Mouse (Mus musculus) kidney, embryonic 15.5 days (tissue): ENCODE measurements around the gene Rnase10. TPM values are rescaled to one million over a fixed set of nuclear protein-coding genes. Genes with fewer than 3 reads are reported as not detected.
"Not testable (repeated sequence)": the region's sequence is repeated elsewhere in the genome, so short reads cannot be mapped to it uniquely, and the experiment has no call there.

Experiments used
- ATAC-seq: fragments of 200-750 bp; cut with Nextera tagmentation; replicated peaks from 2 replicates; pipeline ENCODE4 v1.8.0; 2017; ENCODE audit warnings: moderate TSS enrichment; ENCODE audit not compliant: low FRiP score
- H3K27ac ChIP-seq: fragments of 300-500 bp; sonication (generic); 2 replicates; pipeline ENCODE4 v1.5.1; 2015; ENCODE audit warnings: mild to moderate bottlenecking, inconsistent platforms
- H3K27me3 ChIP-seq: fragments of 300-500 bp; sonication (generic); 2 replicates; pipeline ENCODE4 v1.6.1; 2015; ENCODE audit warnings: inconsistent platforms
- H3K36me3 ChIP-seq: fragments of 300-500 bp; sonication (generic); 2 replicates; pipeline ENCODE4 v1.6.1; 2015; ENCODE audit warnings: inconsistent platforms
- H3K4me1 ChIP-seq: fragments of 300-500 bp; sonication (generic); 2 replicates; pipeline ENCODE4 v1.6.1; 2015; ENCODE audit warnings: inconsistent platforms
- H3K4me2 ChIP-seq: fragments of 300-500 bp; sonication (generic); 2 replicates; pipeline ENCODE4 v1.6.1; 2015; ENCODE audit warnings: moderate library complexity, mild to moderate bottlenecking, inconsistent platforms
- H3K4me3 ChIP-seq: fragments of 300-500 bp; sonication (generic); replicated peaks from 2 replicates; pipeline ENCODE4 v1.5.1; 2015; ENCODE audit warnings: mild to moderate bottlenecking, inconsistent platforms
- H3K9ac ChIP-seq: fragments of 300-500 bp; sonication (generic); 2 replicates; pipeline ENCODE4 v1.6.1; 2015; ENCODE audit warnings: mild to moderate bottlenecking, inconsistent platforms
- H3K9me3 ChIP-seq: fragments of 300-500 bp; sonication (generic); replicated peaks from 2 replicates; pipeline ENCODE4 v1.6.1; 2016; ENCODE audit warnings: inconsistent platforms
- WGBS: fragments of 180-500 bp; shearing (Covaris S2); methylation state at CpG from one replicate; pipeline ENCODE4 v1.1.7; 2015; ENCODE audit warnings: mixed read lengths; 5-methylcytosine and 5-hydroxymethylcytosine counted together
- polyA plus RNA-seq: library from polyadenylated mRNA; unstranded; fragments of >200 nt; fragmentation: Nextera tagmentation; extraction: Ambion mirVana; gene quantifications from 2 replicates; pipeline ENCODE4 v1.2.1, GENCODE M21; 2015

The Rnase10 gene
- polyA plus RNA-seq, result not detected in 2 replicates

DNA sequence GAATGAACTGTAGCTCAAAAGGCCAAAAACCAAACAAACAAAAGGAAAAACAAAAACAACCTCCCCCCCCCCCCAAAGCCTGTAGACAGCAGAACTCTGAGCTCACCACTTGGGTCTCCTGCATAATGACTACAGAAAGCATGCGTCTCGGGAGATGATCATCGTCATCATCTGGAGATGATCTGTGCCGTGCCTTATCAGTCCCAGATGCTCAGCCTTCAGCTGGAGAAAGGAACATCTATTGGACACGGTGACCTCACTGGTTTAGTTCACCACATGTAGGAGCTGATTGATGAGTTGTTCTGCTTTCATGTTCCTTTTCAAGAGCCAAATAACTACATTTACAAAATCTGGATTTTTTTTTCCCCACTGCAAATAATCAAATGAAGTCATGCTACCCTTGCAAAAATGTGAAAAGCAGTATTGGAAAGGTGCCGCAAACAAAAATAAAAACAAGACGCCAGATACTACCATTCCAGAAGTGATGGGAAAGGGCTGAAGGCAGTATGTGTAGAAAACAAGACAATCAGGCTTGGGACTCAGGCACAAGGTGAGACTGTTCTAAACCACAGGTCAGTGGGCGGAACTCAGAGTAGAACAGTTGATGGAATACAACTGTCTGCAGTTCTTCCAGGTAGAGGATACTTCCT lies at the start of gene Rnase10:
Gene Rnase10, plus strand, starts transcription at position 600 of the 650 bp plus-strand sequence.
- Histone ChIP-seq H3K4me1 (no peaks in the 10 kb centered on the region), H3K4me2 (no peak within 1 kb of the TSS), H3K4me3 (no peak within 1 kb of the TSS), H3K36me3 (no peaks in the 10 kb centered on the region), H3K9ac (no peak within 1 kb of the TSS), H3K27ac (peak within 1 kb of the TSS; percentile 56; the same call in 1 of the 2 replicates), H3K9me3 (no peaks in the 10 kb centered on the region), H3K27me3 (no peaks in the 10 kb centered on the region)
- no peak for ATAC-seq
- WGBS, result 84% methylated on average over 8 of the region's 8 CpGs

DNA sequence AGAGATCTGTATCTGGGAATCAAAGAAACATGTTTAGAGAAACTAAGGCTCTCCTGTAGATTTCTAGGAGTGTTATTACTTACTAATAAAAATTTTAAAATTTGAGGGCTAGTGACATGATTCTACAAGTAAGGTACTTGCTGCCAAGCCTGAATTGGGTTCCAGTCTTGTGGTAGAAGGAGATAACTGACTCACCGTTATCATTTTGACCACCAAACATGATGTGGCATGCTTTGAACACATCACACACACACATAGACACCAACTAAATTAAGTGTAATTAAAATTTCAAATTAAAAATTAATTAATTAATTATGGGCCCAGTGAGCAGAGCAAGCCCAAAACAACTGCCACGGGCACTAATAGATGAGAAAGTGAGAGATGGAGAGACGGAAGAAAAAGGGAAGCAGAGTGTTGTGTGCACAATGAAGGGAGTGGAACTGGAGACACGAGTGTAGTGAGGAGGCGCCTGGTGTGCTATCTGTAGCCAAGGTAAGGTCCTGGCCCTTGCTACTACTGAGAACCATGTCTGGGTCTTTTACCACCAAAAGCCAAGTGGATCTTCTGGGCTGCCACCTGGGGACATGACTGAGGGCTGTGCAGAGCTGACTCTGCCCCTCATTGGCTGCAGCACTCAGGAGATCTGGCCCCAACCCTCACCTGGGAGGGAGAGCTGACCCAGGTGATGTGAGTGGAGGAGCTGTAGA lies 49.1 kb upstream of the Rnase10 start:
- not testable (repeated sequence) for H3K9me3 ChIP-seq, H3K27ac ChIP-seq, H3K4me2 ChIP-seq, H3K4me1 ChIP-seq, H3K4me3 ChIP-seq, H3K9ac ChIP-seq, ATAC-seq, H3K36me3 ChIP-seq, H3K27me3 ChIP-seq
- WGBS, result 81% methylated on average over 5 of the region's 5 CpGs

DNA sequence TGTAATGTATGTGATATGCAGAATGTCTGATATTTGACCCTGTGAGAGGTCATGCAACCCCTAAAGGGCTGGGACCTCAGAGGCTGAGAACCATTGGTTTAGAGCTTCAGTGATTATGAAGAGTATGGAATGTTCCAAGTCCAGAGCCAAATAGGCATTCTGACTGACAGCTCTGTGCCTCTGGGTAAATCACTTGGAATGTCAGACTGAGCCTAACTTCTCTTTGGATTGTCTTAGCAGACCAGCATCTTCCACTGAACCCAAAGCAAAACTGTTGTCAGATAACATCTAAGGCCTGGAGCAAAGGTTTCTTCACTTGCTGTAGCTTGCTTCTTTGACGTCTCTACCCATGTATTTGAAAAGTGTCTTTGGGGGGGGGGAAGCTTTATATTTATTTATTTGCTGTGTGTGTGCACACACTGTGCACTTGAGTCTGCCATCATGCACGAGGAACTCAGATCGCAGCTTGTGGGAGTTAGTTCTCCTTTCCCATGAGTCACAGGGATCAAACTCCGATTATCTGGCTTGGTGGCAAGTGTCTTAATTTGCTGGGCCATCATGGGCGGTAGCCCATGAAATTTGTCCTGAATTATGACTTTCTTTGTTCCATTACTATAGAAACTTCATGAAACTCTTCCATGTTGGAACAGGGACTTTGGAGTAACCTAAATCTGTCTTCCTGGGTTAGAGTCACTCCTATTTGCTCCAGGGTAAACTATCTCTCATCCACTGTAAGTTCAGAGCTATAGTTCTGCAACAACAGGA lies 39.2 kb upstream of the Rnase10 start:
- Histone ChIP-seq H3K4me3 (no peak overlapping the region), H3K4me2 (no peak overlapping the region), H3K27me3 (no peaks in the 10 kb centered on the region), H3K27ac (no peak overlapping the region), H3K36me3 (no peaks in the 10 kb centered on the region), H3K4me1 (no peaks in the 10 kb centered on the region; the same call in 1 of the 2 replicates), H3K9me3 (no peaks in the 10 kb centered on the region), H3K9ac (no peak overlapping the region)
- WGBS, result 59% methylated on average over 5 of the region's 5 CpGs
- no peak for ATAC-seq

DNA sequence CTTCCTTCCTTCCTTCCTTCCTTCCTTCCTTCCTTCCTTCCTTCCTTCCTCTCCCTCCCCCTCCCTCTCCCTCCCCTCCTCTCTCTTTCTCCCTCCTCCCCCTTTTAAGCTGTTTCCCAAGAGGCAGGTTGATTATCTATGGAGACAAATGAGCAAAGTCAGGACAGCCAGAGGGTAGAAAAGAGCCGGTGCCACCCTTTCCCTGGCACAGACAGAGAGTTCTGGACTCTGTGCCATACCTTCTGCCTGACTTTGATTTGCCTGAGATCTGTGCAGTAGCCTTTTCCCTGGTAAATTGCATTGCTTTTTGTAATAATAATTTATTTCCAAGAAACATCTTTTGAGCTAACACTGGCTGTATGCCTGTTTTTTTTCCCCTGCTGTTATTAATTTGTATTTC lies 38.5 kb upstream of the Rnase10 start:
- no peaks in the 10 kb centered on the region for H3K36me3 ChIP-seq
- no peaks in the 10 kb centered on the region for H3K9me3 ChIP-seq
- H3K27me3 ChIP-seq, result no peaks in the 10 kb centered on the region
- WGBS, result 12% methylated on average over 1 of the region's 1 CpGs
- H3K4me3 ChIP-seq, result no peak overlapping the region
- no peak overlapping the region for H3K9ac ChIP-seq
- H3K27ac ChIP-seq, result no peak overlapping the region
- no peaks in the 10 kb centered on the region; the same call in 1 of the 2 replicates for H3K4me1 ChIP-seq
- ATAC-seq, result no peak
- H3K4me2 ChIP-seq, result no peak overlapping the region

DNA sequence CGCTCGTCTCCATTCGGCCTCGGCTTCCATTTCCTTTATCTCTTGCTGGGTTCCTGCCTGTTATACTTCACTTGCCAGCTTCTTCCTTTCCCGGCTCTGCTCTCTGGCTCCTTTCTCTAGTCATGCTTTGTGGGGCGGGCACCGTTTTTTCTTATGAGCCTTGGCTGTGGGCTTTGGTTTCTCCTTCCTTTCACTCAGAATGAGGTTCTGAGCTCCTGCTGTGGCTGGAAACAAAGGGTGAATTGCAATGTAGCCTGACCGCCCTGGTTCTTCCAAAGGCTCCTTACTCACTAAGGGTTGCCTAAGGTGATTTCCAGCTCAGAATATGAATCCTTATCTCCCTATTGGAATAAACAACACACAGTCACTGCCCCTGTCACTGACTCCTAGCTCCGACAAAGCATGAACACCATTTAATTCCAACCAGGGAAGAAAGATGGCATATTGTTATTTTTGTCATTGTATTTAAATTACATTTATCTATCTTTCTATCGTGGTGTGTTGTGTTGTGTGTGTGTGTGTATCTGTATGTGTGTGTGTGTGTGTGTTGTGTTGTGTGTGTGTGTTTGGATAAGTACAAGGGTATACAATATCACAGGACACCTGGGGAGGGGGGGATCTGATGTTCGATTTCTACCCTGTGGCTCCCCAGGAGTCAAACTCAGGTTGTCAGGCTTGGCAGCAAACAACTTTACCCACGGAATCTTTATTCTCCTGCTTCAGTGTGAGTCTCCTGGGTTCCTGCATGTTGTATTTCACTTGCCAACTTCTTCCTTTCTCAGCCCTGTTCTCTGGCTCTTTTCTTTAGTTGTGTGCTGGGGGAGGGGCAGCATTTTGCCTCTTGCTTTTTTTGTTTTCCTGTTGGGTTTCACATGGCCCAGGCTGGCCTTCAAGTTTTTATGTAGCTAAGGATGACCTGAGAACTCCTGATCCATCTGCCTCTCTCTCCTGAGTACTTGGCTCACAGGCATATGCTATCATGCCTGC lies 37.7 kb upstream of the Rnase10 start:
- no peak overlapping the region for H3K4me2 ChIP-seq
- H3K9ac ChIP-seq, result no peak overlapping the region
- no peaks in the 10 kb centered on the region for H3K36me3 ChIP-seq
- no peak overlapping the region for H3K4me3 ChIP-seq
- WGBS, result 39% methylated on average over 12 of the region's 12 CpGs
- no peak for ATAC-seq
- H3K27me3 ChIP-seq, result no peaks in the 10 kb centered on the region
- H3K27ac ChIP-seq, result no peak overlapping the region
- H3K4me1 ChIP-seq, result no peaks in the 10 kb centered on the region; the same call in 1 of the 2 replicates
- H3K9me3 ChIP-seq, result no peaks in the 10 kb centered on the region

DNA sequence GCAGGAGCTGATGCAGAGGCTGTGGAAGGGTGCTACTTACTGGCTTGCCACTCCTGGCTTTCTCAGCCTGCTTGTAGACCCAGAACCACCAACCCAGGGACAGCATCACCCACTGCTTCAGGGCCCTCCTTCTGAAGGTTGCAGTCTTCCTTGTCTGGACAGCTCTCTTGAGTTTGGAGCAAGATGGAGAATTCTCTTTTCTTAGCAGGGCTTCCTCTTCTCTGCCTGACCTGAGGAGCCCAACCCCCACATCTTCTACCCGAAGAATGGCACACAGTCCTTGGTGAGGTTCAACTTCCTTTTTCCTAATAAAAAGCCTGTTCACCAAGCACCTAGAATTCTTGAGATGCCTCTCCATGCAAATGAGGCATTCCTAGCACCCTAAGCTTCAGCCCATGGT lies 36.7 kb upstream of the Rnase10 start:
- 76% methylated on average over 1 of the region's 1 CpGs for whole genome bisulfite sequencing
- no peak overlapping the region for H3K27ac ChIP-seq
- H3K4me2 ChIP-seq, result no peak overlapping the region
- ATAC-seq, result no peak
- no peak overlapping the region for H3K9ac ChIP-seq
- no peaks in the 10 kb centered on the region for H3K9me3 ChIP-seq
- no peaks in the 10 kb centered on the region for H3K36me3 ChIP-seq
- no peak overlapping the region for H3K4me3 ChIP-seq
- H3K27me3 ChIP-seq, result no peaks in the 10 kb centered on the region
- no peaks in the 10 kb centered on the region; the same call in 1 of the 2 replicates for H3K4me1 ChIP-seq

DNA sequence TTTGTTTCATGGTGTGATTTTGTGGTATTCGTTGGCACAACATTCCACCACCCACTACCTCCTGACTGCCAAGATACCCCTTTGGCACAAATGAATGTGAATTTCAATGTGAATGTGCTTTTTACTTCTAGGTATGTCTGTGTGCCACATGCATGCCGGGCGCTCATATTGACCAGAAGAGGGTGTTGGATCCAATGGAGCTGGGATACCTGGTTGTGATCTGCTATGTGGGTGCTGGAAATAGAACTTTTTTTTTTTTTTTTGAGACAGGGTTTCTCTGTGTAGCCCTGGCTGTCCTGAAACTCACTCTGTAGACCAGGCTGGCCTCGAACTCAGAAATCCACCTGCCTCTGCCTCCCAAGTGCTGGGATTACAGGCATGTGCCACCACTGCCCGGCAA lies 34.5 kb upstream of the Rnase10 start:
- H3K27ac ChIP-seq, H3K4me1 ChIP-seq, H3K27me3 ChIP-seq, H3K9ac ChIP-seq, H3K36me3 ChIP-seq, ATAC-seq, H3K4me3 ChIP-seq, H3K4me2 ChIP-seq, H3K9me3 ChIP-seq: not testable (repeated sequence)
- WGBS, result 92% methylated on average over 5 of the region's 5 CpGs

DNA sequence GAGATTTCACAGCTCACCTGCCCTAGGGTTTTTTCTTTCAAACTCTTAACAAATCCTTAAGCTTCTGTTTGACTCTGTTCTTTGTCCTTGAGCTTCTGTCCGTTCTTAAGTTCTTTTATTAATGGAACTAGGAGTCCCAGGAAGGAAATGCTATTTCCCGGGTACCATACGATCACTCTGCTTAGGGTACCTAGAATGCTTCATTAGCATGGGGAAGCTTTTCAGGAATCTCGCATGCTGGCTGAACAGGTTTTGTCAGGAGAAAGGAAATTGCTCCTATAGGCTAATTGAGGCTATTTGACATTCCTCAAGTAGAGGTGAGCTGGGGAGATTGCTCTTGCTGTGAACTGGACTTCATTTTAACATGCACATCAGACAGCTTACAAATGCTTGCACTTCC lies 33.9 kb upstream of the Rnase10 start:
- Histone ChIP-seq H3K36me3 (no peaks in the 10 kb centered on the region), H3K27me3 (no peaks in the 10 kb centered on the region), H3K4me1 (peaks cover 8% of the 10 kb centered on the region), H3K27ac (no peak overlapping the region), H3K4me2 (no peak overlapping the region), H3K9me3 (no peaks in the 10 kb centered on the region), H3K9ac (no peak overlapping the region), H3K4me3 (no peak overlapping the region)
- 32% methylated on average over 4 of the region's 4 CpGs for WGBS
- ATAC-seq, result no peak

DNA sequence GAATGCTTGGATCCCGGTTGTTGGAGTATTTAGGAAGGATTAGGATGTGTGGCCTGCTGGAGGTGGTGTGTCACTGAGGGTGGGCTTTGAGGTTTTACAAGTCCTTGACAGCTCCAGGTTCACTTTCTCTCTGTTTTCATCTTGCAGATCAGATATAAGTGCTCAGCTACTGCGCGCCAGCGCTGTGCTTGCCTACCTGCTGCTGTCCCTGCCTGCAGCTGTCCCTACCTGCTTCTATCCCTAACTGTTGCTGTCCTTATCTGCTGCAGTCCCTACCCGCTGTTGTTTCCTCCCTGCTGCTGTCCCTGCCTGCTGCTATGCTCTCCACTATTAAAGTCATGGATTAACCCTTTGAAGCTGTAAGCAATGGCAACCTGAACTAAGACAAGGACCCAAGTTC lies 32.5 kb upstream of the Rnase10 start:
- no peak overlapping the region for H3K27ac ChIP-seq
- H3K4me1 ChIP-seq, result peaks cover 21% of the 10 kb centered on the region
- no peak overlapping the region for H3K4me3 ChIP-seq
- no peak overlapping the region for H3K4me2 ChIP-seq
- no peak for ATAC-seq
- 69% methylated on average over 5 of the region's 5 CpGs for WGBS
- H3K27me3 ChIP-seq, result no peaks in the 10 kb centered on the region
- no peak overlapping the region for H3K9ac ChIP-seq
- H3K9me3 ChIP-seq, result no peaks in the 10 kb centered on the region
- no peaks in the 10 kb centered on the region for H3K36me3 ChIP-seq

DNA sequence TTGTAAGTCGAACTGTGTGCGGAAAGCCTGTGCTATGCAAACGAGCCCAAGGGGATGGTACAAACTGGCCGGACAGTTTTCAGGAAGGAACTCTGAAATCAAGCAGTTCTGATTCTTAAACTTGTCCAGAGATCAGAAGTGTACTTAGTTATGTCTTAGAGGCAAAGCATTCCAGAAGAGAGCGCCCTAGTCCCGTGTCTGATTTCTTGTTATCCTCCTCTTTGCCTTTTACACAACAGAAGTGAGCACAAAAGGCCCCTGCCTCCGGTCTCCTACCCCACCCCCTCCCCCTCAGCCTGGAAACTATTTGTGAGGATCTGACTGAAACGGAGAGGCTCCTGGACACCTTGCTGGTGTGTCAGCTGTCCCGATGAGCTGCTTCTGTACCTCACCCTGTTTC lies 30.9 kb upstream of the Rnase10 start:
- 21% methylated on average over 9 of the region's 9 CpGs for WGBS
- Histone ChIP-seq H3K4me1 (peaks cover 29% of the 10 kb centered on the region), H3K27ac (no peak overlapping the region), H3K4me2 (peak overlapping the region; percentile 2; the same call in 1 of the 2 replicates), H3K9ac (no peak overlapping the region), H3K4me3 (no peak overlapping the region), H3K27me3 (no peaks in the 10 kb centered on the region), H3K9me3 (no peaks in the 10 kb centered on the region), H3K36me3 (no peaks in the 10 kb centered on the region)
- ATAC-seq, result no peak

DNA sequence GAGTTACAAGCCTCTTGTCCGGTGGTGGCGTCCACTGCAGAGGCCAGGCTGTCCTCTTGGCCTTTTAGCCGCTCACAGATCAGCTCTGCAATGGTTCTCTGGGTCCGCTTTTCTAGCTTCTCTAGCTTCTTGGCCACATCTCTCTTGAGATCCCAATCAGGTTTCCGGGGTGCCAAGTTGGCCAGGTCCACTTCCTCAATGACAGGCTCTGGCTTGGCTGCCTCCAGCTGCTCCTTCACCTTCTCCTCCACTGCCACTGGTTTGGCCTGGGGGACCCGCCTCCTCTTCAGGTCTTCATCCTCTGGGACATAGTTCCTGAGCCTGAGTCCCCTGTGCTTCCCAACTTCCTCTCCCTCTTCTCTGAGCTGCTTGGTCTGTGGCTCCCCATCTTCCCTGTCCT lies 29.1 kb upstream of the Rnase10 start:
- ATAC-seq, H3K36me3 ChIP-seq, H3K4me2 ChIP-seq, H3K9me3 ChIP-seq, H3K27me3 ChIP-seq, H3K9ac ChIP-seq, H3K4me3 ChIP-seq: not testable (repeated sequence)
- Histone ChIP-seq H3K27ac (0 out of 2 replicates have a peak overlapping the region, but pooled peaks have one; percentile 27), H3K4me1 (peaks cover 32% of the 10 kb centered on the region)
- 80% methylated on average over 6 of the region's 6 CpGs for WGBS
